Mouse (Mus musculus): Measurements from ENCODE around the gene C1qa.

C1qa gene

DNA sequence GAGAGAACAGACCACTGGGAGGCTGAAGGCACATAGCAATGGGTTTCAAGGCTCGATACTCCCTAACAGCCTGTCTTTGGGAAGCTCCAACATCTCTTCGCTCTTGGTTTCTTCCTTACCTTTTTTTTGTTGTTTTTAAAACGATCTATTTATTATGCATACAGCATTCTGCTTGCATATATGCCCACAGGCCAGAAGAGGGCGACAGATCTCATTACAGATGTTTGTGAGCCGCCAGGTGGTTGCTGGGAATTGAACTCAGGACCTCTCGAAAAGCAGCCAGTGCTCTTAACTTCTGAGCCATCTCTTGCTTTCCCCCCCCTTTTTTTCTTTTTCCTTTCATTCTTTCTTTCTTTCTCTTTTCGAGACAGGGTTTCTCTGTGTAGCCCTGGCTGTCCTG is 551 bp upstream of the C1qa start:
- no peak for DNase-seq (ENCODE audit: low spot score in 2 of 2)

DNA sequence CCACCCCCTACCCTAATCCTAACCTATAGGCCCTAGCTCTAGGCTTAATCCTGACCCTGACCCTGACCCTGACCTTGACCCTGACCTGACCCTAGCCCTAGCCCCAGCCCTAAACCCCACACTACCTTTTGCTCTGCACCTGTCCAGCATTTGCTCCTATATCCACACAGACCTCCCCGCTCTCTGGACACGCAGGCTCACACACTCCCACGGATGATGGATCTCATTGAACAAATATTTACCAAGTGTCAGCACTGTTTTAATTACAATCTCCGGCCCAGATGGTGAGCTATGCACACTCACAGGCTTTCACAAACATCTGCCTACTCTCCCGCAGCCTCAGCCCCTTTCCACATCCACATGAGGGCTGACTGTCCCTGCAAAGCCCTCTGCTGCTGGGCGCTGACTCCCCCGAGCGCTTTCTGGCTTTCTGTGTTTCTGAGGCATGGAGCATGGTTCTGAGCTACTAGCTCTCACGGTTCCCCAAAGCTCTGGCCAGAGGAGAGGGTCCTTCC is 462 bp downstream of the C1qa start:
- no peak for DNase-seq (ENCODE audit: low spot score in 2 of 2)

DNA sequence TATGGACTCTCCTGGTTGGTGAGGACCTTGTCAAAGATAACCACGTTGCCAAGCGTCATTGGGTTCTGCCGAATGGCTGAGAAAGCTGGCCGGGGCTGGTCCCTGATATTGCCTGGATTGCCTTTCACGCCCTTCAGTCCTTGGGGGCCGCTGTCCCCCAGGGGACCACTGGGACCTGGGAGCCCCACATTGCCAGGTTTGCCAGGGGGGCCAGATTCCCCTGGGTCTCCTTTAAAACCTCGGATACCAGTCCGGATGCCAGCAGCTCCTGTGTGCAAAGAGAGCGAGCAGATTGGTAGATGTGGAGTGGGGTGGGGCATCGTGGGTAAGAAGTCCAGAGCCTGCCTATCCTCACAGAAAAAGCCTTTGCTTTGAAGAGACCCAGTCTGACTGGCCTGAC is 2.1 kb downstream of the C1qa start:
- no peak for DNase-seq (ENCODE audit: low spot score in 2 of 2)

DNA sequence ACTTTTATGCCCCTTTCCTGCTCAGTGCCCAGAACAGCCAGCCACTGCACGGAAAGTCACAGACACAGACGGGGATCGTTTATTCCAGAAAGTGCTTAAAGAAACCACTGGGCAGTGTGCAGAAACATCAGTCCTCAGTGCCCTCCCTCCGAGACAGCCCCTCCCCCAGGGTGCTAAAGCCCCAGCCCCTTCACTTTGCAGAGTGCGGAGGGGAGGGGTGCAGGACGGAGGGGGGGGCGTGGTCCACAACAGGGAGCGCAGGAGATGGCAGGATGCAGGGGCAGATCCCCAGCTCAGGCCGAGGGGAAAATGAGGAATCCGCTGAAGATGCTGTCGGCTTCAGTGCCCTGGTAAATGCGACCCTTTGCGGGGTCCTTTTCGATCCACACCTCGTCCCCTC is 2.7 kb downstream of the C1qa start:
- DNase-seq (ENCODE audit: low spot score in 2 of 2), result no peak

- no peak for DNase-seq (ENCODE audit: low spot score in 2 of 2)
Measured at GRCm38 (mm10) chr4:136894821-136895220, 3.8 kb downstream of the C1qa start.

DNA sequence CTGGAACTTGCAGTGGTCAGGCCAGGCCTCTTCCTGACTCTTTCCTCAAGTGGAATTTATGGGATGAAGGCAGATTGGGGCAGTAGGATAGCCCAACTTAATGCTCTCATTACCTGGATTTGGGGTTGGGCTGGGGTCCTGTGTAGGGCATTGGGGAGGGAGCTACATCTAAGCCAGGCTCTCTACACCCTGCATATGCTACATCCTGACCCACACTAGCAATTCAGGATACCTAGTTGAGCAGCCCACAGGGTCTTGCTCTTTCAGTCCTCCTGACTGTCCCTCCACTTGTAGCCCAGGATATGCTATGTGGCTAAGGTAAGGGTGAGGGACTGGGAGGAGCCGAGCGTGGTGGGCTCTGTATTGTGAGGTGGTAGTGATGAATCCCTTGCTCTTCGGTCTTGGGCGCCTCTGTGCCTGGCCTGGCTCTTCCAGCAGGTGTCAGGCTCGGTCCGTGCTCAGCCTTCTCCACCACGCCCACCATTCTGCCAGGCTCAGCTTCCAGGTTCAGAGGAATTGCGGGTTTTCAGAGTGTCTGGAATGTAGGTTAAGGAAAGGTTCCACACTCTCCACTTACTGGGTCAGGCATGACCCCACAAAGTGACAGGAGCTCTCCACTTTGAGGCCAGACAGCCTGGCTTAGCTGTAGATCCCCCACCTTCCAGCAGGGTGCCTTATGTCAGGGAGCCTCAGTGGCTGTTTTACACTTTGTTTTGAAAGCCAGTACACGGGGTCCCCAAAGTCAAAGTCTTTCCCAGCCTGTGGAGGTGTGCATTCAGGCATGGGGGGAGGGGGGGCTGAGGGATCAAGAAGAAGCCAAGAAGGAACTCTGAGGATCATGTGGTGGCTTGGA is 4.7 kb downstream of the C1qa start:
- no peak for DNase-seq (ENCODE audit: low spot score in 2 of 2)

GRCm38 (mm10) chr4:136892811-136893210 is 5.8 kb downstream of the C1qa start, which contains the start of gene C1qc:
TSS of gene C1qc (minus strand) at chr4:136893065.
- DNase-seq (ENCODE audit: low spot score in 2 of 2), result no peak

DNA sequence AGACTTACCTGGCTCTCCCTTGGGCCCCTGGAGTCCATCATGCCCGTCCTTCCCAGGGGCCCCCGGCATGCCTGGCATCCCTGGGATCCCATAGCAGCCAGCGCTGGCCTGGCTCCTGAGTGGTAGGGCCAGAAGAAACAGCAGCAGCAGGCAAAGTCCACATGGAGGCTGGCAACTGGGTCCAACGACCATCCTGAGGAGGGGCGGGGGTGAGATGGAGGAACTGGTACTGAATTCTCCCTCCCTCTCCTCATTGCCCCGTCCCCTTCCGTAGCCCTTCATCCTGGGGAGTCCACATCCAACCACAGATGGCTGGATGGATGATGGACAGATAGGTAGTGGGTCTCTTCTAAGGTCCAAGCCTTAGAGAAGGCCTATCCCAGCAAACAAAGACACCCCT is 6.2 kb downstream of the C1qa start:
- DNase-seq (ENCODE audit: low spot score in 2 of 2), result no peak

DNA sequence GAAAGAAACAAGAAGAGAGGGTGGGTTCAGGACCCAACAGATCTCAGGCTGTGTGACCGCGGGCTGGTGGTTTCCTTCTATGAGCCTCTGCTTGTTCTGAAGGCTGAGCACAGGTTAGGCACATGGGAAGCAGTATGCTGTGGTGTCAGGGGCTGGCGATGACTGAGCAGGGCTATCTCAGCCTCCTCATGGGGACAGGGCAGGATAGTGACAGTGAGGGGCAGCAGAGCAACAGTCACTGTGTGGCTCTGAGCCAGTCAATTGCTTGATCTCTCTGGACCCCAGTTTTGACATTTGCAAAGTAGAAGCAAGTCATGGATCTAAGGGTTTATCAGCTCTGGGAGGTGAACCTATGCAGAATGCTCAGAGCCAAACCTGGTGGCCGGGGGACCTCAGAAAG is 7.5 kb downstream of the C1qa start:
- no peak for DNase-seq (ENCODE audit: low spot score in 2 of 2)

DNA sequence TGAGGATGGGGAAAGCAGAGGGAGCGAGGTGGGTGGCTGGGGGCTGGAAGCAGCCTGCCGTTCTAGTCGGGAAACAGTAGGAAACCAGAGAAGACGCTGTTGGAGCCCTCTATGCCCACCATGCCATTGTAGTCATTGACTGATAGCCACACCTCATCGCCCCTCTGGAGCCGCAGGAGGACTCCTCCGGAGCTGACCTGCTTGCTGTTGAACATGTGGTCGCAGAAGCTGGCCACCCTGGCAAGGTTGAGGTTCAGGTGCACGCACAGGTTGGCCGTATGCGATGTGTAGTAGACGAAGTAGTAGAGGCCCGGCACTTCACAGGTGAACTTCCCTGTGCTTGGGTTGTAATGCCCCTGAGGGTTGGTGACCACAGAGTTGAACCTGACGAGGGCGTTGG is 8.6 kb downstream of the C1qa start:
- DNase-seq (ENCODE audit: low spot score in 2 of 2), result no peak

DNA sequence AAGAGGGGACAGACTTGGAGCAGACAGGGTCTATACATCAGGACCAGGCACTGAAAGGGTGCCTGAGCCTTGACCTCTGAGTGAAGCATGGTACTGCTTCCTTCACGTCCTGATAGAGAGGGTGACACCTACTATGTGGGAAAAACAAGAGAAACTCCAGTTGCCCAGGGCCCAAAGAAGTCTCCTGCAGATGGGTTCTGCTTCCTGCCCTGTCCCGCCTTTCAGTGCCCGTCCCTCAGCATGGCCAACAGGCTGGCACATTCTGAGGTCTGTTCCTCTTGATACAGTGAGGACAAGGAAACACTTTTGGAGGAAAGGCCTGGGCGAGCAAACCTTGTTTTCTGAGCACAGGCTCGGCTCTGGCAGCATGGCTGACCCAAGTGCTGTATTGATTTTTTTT is 10.9 kb downstream of the C1qa start:
- DNase-seq (ENCODE audit: low spot score in 2 of 2), result no peak

- no peak for DNase-seq (ENCODE audit: low spot score in 2 of 2)
Measured at GRCm38 (mm10) chr4:136886101-136886500, 12.5 kb downstream of the C1qa start, which contains the start of gene C1qb. TSS of gene C1qb (minus strand) at chr4:136886187.

- no peak for DNase-seq (ENCODE audit: low spot score in 2 of 2)
Measured at GRCm38 (mm10) chr4:136878601-136879000, 20.0 kb downstream of the C1qa start.

DNA sequence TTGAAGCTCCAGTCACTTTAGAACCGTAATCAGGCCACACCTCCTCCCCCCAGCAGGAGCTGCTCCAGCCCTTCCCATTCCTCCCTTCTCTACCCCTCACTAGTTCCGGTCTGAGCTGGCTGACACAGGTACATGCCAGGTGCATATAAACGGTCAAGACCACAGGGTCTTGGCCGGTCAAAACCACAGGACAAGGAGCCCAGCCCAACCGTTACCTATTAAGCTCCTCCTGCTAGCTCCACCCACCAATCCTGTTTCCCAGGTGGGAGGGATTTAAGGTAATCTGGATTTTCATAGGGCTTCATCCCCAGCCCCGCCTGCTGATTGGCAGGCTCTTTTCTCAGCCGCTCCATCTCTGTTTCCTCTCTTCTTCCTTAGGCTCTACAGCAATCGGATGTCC is 20.4 kb downstream of the C1qa start:
- DNase-seq (ENCODE audit: low spot score in 2 of 2), result no peak

GRCm38 (mm10) chr4:136876971-136877370 is 21.6 kb downstream of the C1qa start:
- DNase-seq (ENCODE audit: low spot score in 2 of 2), result no peak

DNA sequence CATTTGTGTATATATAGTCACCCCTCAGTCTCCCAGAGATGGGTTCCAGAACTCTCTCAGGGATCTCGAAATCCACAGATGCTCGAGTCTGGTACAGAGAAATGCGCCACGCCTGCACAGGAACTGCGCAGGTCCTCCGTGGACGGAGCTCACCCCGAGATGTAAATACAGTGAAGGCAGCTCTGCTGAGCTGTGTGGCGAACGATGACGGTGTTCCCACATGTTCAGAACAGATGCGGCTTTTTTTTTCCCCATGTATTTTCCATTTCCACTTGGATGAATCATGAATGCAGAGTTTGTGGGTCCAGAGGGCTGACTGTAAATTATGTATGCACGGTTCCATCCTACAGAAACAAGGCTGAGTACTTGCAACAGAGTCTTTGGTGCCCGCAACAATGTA is 23.6 kb downstream of the C1qa start:
- no peak for DNase-seq (ENCODE audit: low spot score in 2 of 2)

- DNase-seq (ENCODE audit: low spot score in 2 of 2), result no peak
Measured at GRCm38 (mm10) chr4:136868371-136868770, 30.2 kb downstream of the C1qa start.

- no peak for DNase-seq (ENCODE audit: low spot score in 2 of 2)
Measured at GRCm38 (mm10) chr4:136867690-136868345, 30.8 kb downstream of the C1qa start.

GRCm38 (mm10) chr4:136865531-136865930 is 33.1 kb downstream of the C1qa start:
- no peak for DNase-seq (ENCODE audit: low spot score in 2 of 2)

DNA sequence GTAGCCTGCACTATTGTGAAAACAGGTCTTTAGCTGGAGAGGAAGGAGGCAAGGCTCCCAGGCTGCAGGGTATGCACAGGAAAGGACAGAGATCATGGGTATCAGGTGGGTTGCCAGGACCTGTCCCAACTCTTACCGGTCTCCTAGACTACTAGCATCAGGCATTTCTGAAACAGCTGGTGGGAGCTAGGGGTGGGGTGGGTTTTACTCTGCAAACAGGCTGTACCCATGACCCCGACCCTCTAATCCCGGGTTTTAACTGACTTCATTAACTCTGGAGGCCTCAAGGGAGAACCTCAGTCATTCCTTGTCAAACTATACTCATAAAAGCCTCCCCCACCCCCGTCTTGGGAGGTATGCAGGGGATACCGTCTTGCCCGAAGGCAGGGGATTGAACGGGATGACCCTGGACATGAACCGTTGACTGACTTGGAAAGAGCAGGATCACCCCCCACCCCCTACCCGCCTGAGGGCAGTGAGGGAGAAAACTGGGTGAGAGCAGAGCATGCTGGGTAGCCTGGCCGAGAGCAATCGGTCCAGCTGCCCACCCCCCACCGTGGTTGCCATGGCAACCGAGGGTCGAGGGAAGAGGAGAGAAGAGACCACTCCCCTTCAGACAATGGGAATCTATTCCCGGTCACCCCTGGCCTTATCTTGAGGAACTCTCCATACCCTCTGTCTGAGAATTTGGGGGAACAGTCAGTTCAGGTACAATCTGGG is 33.7 kb downstream of the C1qa start:
- DNase-seq (ENCODE audit: low spot score in 2 of 2), result no peak

DNA sequence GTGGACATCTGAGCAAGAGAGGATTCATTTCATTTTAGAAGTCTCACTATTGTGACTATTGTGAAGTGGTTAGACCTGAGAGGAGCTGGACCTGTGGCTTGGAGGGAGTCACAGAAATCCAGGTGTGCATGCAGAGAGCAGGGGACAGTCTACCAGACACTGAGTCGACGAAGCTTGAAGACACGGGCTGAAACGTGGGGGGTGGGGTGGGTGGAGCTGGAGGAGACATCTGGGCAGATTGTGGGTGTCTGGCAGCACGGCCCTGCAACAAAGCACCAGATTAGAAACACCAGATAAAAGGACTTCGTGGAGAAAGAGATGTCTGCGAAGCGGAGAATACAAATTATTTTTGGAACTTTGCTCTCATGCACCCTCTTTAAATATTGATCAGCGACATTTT is 35.1 kb downstream of the C1qa start:
- no peak for DNase-seq (ENCODE audit: low spot score in 2 of 2)

GRCm38 (mm10) chr4:136862411-136862810 is 36.2 kb downstream of the C1qa start:
- DNase-seq (ENCODE audit: low spot score in 2 of 2), result no peak
